Mouse (Mus musculus) ES-Bruce4 (cell line): ENCODE data around the gene Psg17. TPM values are rescaled to one million over a fixed set of nuclear protein-coding genes. Genes with fewer than 3 reads are reported as not detected.
"Not testable (repeated sequence)": the region's sequence is repeated elsewhere in the genome, so short reads cannot be mapped to it uniquely, and the experiment has no call there.

Experiments used
- H3K27ac ChIP-seq: 2 replicates; pipeline ENCODE4 v1.5.1; 2012; ENCODE audit warnings: low read length, inconsistent platforms; ENCODE audit not compliant: insufficient read depth
- H3K27me3 ChIP-seq: 2 replicates; pipeline ENCODE4 v1.6.1; 2012; ENCODE audit warnings: mild to moderate bottlenecking, low read length, inconsistent platforms; ENCODE audit not compliant: control insufficient read depth, poor library complexity, insufficient read depth, severe bottlenecking
- H3K36me3 ChIP-seq: 2 replicates; pipeline ENCODE4 v1.6.1; 2012; ENCODE audit warnings: inconsistent platforms, mild to moderate bottlenecking, low read length, moderate library complexity; ENCODE audit not compliant: control insufficient read depth, poor library complexity, insufficient read depth, severe bottlenecking
- H3K4me1 ChIP-seq: one replicate; pipeline ENCODE4 v1.8.1; 2011; ENCODE audit warnings: low read length; ENCODE audit not compliant: control insufficient read depth, insufficient read depth
- H3K4me3 ChIP-seq: 2 replicates; pipeline ENCODE4 v1.5.1; 2011; ENCODE audit warnings: low read depth, mild to moderate bottlenecking, low read length
- H3K9ac ChIP-seq: 2 replicates; pipeline ENCODE4 v1.6.1; 2012; ENCODE audit warnings: low read depth, mild to moderate bottlenecking, inconsistent platforms; ENCODE audit not compliant: poor library complexity, severe bottlenecking
- H3K9me3 ChIP-seq: replicated peaks from 2 replicates; pipeline ENCODE4 v1.6.1; 2012; ENCODE audit warnings: mild to moderate bottlenecking, low read length, inconsistent platforms; ENCODE audit not compliant: control insufficient read depth, poor library complexity, insufficient read depth, severe bottlenecking
- CTCF ChIP-seq: IDR thresholded peaks from one replicate; pipeline ENCODE4 v1.8.1; 2011; ENCODE audit warnings: low read depth, low read length
- EP300 ChIP-seq: IDR thresholded peaks from 2 replicates; pipeline ENCODE4 v1.6.1; 2011; ENCODE audit warnings: low read depth, low read length; ENCODE audit not compliant: insufficient read depth
- POLR2A ChIP-seq: IDR thresholded peaks from one replicate; pipeline ENCODE4 v1.8.1; 2011; ENCODE audit warnings: low read length; ENCODE audit not compliant: insufficient read depth
- polyA plus RNA-seq: library from polyadenylated mRNA; stranded (reverse); fragments of >200 nt; gene quantifications from 2 replicates; pipeline ENCODE4 v1.2.4, GENCODE M21; 2011; ENCODE audit warnings: low read depth; ENCODE audit not compliant: missing spikeins, insufficient read depth, insufficient read length

Psg17 gene
- polyA plus RNA-seq, 1 experiment: 1.8 TPM

- H3K27ac ChIP-seq: no peak overlapping the region
- peaks cover 3% of the 10 kb centered on the region; the same call in 1 of the 2 replicates for H3K9me3 ChIP-seq
- H3K9ac ChIP-seq: peak overlapping the region; percentile 21; the same call in 1 of the 2 replicates
- no peaks in the 10 kb centered on the region for H3K4me1 ChIP-seq
- TF ChIP-seq POLR2A (no peak), CTCF (peak; percentile 27)
- no peaks in the 10 kb centered on the region for H3K27me3 ChIP-seq
- H3K36me3 ChIP-seq: no peaks in the 10 kb centered on the region
- H3K4me3 ChIP-seq: peak overlapping the region; percentile 45
Measured at GRCm38 (mm10) chr7:18828592-18828991, 7.2 kb upstream of the Psg17 start.

DNA sequence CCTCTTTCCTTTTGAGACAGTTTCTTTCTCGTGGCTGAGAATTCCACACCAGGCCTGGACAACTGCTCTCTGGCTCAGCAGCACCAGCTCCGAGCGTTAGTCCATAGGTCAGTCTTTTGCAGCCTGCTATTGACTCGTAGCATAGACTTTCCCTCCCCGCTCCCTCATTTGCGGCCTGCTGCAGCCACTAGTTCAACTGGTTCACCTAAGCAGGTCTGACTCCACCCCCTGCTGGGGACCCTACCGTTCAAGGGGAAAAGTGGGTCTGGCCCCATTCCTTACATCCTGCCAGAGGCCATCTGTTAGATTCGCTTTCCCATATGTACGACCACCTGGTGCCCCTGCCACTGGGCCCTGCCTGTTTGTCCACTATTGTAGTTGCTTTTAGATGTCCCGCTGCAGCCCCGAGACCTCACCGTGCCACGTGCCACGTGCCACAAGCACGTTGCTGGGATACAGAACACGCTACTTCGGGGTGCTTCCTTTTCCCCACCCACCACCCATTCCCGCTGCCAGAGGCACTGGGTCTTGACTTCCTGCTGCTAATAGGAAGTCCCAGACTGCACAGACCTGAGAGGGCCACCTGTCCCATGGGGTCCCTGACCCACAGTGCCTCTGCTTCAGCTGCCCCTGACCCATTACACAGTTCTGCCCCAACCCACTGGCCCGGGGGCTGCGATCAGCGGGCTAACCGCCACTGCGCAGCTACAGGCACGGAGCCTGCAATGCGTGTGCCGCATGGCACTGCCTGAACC is 6.6 kb upstream of the Psg17 start:
- H3K9ac ChIP-seq: peak overlapping the region; percentile 21; the same call in 1 of the 2 replicates
- no peaks in the 10 kb centered on the region for H3K4me1 ChIP-seq
- H3K27ac ChIP-seq: no peak overlapping the region

GRCm38 (mm10) chr7:18818301-18818700 is 3.1 kb downstream of the Psg17 start:
- Histone ChIP-seq H3K27ac (no peak overlapping the region), H3K36me3 (no peaks in the 10 kb centered on the region), H3K9me3 (no peaks in the 10 kb centered on the region), H3K4me3 (no peak overlapping the region), H3K4me1 (no peaks in the 10 kb centered on the region), H3K27me3 (no peaks in the 10 kb centered on the region), H3K9ac (no peak overlapping the region)
- TF ChIP-seq EP300: no peak
- no peak for TF ChIP-seq POLR2A
- no peak for TF ChIP-seq CTCF

More for the DNA sequence above, 6.6 kb upstream of the Psg17 start:
- H3K27me3 ChIP-seq: no peaks in the 10 kb centered on the region
- no peak for TF ChIP-seq EP300
- no peak for TF ChIP-seq CTCF
- TF ChIP-seq POLR2A: no peak
- H3K4me3 ChIP-seq: peak overlapping the region; percentile 45
- no peaks in the 10 kb centered on the region for H3K9me3 ChIP-seq
- H3K36me3 ChIP-seq: no peaks in the 10 kb centered on the region

GRCm38 (mm10) chr7:18803526-18803925 is 17.9 kb downstream of the Psg17 start:
- Histone ChIP-seq H3K9ac (no peak overlapping the region), H3K27ac (no peak overlapping the region), H3K27me3 (no peaks in the 10 kb centered on the region), H3K36me3 (no peaks in the 10 kb centered on the region), H3K4me3 (no peak overlapping the region), H3K9me3 (no peaks in the 10 kb centered on the region), H3K4me1 (no peaks in the 10 kb centered on the region)
- TF ChIP-seq CTCF: no peak
- no peak for TF ChIP-seq POLR2A
- no peak for TF ChIP-seq EP300

GRCm38 (mm10) chr7:18799129-18799528 is 22.3 kb downstream of the Psg17 start:
- H3K9me3 ChIP-seq: no peaks in the 10 kb centered on the region
- H3K4me3 ChIP-seq: no peak overlapping the region
- no peak overlapping the region for H3K9ac ChIP-seq
- H3K36me3 ChIP-seq: no peaks in the 10 kb centered on the region
- H3K27me3 ChIP-seq: no peaks in the 10 kb centered on the region
- H3K27ac ChIP-seq: no peak overlapping the region
- TF ChIP-seq CTCF (peak; percentile 70), EP300 (no peak)
- H3K4me1 ChIP-seq: no peaks in the 10 kb centered on the region

GRCm38 (mm10) chr7:18798420-18798819 is 23.0 kb downstream of the Psg17 start, which contains the start of gene Psg19:
TSS of gene Psg19 (minus strand) at chr7:18798520.
- Histone ChIP-seq H3K36me3 (no peaks in the 10 kb centered on the region), H3K4me1 (no peaks in the 10 kb centered on the region), H3K4me3 (no peak within 1 kb of the TSS), H3K9me3 (no peaks in the 10 kb centered on the region), H3K27ac (no peak within 1 kb of the TSS), H3K9ac (no peak within 1 kb of the TSS), H3K27me3 (no peaks in the 10 kb centered on the region)
- TF ChIP-seq POLR2A (no peak), CTCF (no peak), EP300 (no peak)

- not testable (repeated sequence) for H3K4me3 ChIP-seq, H3K27me3 ChIP-seq, H3K36me3 ChIP-seq, H3K4me1 ChIP-seq, H3K9ac ChIP-seq, H3K9me3 ChIP-seq, H3K27ac ChIP-seq
Measured at GRCm38 (mm10) chr7:18790671-18791070, 30.7 kb downstream of the Psg17 start.
